Mouse (Mus musculus) ES-Bruce4 (cell line): ENCODE results near the gene Atg4a-ps.

Source experiments
- CTCF ChIP-seq: IDR thresholded peaks from one replicate; pipeline ENCODE4 v1.8.1; 2011; ENCODE audit warnings: low read depth, low read length
- EP300 ChIP-seq: IDR thresholded peaks from 2 replicates; pipeline ENCODE4 v1.6.1; 2011; ENCODE audit warnings: low read depth, low read length; ENCODE audit not compliant: insufficient read depth
- POLR2A ChIP-seq: IDR thresholded peaks from one replicate; pipeline ENCODE4 v1.8.1; 2011; ENCODE audit warnings: low read length; ENCODE audit not compliant: insufficient read depth

- TF ChIP-seq POLR2A (no peak), EP300 (no peak), CTCF (no peak)
Observed at GRCm38 (mm10) chr3:103601011-103601410, 44.9 kb downstream of the Atg4a-ps start.
